Mouse (Mus musculus) c-Kit-negative CD71-positive TER-119-positive erythroid progenitor cells, embryonic 14.5 days (primary cell): Measurements from ENCODE around the gene Nnat.

Experiments used
- DNase-seq: peaks from one replicate; pipeline ENCODE4 v3.0.0-alpha.2; 2013; ENCODE audit warnings: low read depth, low spot score

Nnat gene

DNA sequence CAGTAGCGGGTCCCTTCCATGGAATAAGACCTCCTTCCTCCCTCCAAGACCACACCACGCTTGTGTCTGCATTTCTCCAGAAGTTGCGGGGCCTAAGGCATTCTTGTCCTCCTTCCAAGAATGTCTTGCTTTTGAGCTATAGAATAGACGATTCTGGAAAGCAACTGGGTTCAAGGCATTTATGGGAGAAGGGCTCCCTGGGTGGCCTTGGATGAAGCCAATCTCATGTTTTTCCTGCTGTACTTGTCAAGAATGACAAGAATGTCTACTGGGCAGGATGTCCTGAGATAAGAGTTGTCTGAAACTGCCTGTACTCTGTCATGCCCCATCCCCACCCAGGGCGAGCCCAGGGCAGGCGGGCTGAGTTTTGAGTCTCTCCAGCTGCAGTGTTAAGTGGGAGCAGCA, 41.6 kb downstream of the Nnat start:
- no peak for DNase-seq

GRCm38 (mm10) chr2:157605025-157605675, 45.3 kb downstream of the Nnat start:
- DNase-seq = peak; percentile 21

DNA sequence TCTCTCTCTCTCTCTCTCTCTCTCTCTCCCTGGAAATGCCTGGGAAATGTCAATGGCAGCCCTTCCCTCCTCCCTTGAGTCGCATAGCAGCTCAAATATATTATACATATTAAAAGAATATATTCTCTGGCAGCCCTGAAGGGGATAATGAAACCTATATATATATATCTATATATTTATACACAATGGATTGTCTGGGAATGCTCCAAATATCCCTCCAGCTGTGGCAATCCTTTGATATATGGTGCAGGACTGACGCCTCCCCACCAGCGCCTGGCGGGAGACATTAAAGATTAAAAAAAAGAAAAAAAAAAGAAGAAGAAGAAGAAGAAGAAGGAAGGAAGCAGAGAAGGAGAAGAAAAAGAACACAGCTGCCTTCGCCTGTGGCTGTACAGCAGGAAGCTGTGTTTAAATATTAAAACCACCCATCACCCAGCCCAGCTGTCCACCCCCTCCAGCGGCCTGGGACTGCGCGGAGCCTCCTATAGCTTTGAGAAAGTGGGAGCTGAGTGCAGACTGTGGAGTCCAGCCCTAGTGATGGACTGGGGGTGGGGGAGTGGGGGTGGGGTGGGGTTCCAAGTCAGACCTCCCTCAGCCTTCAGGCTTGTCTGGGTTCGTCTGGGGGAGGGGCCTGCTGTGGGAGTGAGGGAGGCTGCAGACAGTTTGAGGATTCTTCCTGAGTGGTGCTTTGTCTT, 47.8 kb downstream of the Nnat start:
- DNase-seq = no peak

GRCm38 (mm10) chr2:157611735-157612134, 51.9 kb downstream of the Nnat start:
- DNase-seq = no peak
